Mouse (Mus musculus) 416B (cell line): Measurements from ENCODE around the gene Samt1.
"Not testable (repeated sequence)": the region's sequence is repeated elsewhere in the genome, so short reads cannot be mapped to it uniquely, and the experiment has no call there.

Source experiments
- DNase-seq: peaks from one replicate; pipeline ENCODE4 v3.0.0; 2011; ENCODE audit warnings: low read depth

The Samt1 gene

DNA sequence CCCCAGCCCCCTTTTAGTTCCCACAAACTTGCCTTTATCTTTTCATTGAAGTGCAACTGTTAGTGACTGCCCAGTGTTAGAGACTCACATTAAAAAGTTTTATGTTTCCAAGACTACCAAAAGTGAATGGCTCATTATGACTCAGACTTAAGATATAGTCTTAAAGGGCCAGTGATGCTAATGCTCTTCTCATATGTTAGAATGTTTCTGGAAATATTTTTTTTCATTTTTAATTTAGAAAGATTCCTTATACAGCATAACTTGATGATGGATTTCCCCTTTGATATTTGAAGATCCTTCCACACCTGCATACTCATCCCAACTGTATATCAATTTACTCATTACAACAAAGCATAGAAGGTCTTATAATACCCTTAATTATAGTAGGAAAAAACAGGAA lies at the start of gene Samt1:
Samt1 (minus strand) TSS at position 101 of the 400 bp plus-strand sequence.
- not testable (repeated sequence) for DNase-seq

DNA sequence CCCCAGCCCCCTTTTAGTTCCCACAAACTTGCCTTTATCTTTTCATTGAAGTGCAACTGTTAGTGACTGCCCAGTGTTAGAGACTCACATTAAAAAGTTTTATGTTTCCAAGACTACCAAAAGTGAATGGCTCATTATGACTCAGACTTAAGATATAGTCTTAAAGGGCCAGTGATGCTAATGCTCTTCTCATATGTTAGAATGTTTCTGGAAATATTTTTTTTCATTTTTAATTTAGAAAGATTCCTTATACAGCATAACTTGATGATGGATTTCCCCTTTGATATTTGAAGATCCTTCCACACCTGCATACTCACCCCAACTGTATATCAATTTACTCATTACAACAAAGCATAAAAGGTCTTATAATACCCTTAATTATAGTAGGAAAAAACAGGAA lies 42.5 kb upstream of the Samt1 start, which contains the start of gene Gm10057:
Gm10057 (minus strand) TSS at position 101 of the 400 bp plus-strand sequence.
- DNase-seq, result not testable (repeated sequence)

DNA sequence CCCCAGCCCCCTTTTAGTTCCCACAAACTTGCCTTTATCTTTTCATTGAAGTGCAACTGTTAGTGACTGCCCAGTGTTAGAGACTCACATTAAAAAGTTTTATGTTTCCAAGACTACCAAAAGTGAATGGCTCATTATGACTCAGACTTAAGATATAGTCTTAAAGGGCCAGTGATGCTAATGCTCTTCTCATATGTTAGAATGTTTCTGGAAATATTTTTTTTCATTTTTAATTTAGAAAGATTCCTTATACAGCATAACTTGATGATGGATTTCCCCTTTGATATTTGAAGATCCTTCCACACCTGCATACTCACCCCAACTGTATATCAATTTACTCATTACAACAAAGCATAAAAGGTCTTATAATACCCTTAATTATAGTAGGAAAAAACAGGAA lies 21.3 kb upstream of the Samt1 start, which contains the start of gene 4921511M17Rik:
4921511M17Rik (minus strand) TSS at position 101 of the 400 bp plus-strand sequence.
- not testable (repeated sequence) for DNase-seq

DNA sequence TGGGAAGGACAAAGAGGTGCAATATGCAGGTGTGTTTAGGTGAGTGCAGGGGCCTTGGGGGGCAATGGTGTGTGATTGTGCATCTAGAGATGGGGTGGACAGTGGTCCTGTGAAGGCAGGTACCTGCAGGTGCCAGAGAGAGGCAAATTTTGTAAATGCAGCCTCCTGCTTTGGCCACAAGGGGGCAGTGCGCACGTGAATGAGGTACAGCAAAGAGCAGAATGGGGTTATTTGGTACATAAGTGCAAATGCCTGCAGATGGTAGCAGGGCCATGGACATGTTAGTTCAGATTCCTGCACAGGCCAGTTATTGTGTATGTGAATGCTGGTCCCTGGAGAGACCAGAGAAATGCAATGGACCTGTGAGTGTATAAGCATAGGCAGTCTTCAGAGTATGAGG lies 35.5 kb downstream of the Samt1 start:
- DNase-seq, result not testable (repeated sequence)

DNA sequence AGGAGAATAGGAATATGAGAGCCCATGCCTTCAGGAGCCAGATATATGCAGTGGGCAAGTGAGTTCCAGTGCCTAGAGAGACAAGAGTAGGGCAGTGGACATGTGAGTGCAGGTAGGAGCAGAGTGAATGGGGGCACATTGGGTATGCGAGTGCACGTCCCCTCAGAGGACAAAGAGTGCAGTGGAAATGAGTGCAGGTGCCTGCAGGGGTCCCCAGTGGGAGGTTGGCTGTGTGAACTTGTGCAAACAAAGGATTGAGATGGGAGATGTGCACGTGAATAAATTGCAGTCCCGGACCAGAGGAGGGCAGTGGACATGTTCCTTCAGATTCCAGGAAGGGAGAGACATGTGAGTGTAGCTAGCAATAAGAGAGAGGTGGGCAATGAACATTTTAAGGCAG lies 36.0 kb downstream of the Samt1 start:
- DNase-seq, result not testable (repeated sequence)

DNA sequence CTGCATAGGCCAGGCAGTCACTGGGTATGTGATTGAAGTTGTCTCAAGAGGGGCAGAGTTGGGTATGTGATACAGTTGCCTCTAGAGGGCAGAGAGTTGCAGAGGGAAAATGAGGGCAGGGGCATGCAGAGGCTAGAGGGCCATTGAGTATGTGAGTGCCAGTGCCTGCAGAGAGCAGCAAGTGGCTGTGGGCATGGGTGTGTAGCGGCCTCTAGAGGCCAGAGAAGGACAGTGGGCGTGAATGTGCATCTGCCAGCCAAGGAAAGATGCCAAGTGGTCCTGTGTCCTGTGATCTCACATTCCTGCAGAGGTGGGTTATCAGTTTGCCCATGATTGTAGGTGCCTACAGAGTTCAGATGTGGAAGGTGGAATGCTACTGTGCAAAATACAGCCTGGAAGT lies 38.0 kb downstream of the Samt1 start:
- DNase-seq, result peak; percentile 11

DNA sequence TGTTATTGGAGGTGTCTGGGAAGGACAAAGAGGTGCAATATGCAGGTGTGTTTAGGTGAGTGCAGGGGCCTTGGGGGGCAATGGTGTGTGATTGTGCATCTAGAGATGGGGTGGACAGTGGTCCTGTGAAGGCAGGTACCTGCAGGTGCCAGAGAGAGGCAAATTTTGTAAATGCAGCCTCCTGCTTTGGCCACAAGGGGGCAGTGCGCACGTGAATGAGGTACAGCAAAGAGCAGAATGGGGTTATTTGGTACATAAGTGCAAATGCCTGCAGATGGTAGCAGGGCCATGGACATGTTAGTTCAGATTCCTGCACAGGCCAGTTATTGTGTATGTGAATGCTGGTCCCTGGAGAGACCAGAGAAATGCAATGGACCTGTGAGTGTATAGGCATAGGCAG lies 59.6 kb downstream of the Samt1 start:
- DNase-seq, result not testable (repeated sequence)
